Mouse (Mus musculus) midbrain, embryonic 13.5 days (tissue): Measurements from ENCODE around the gene E2f6. TPM values are rescaled to one million over a fixed set of nuclear protein-coding genes. Genes with fewer than 3 reads are reported as not detected.

Experiments used
- ATAC-seq: fragments of 200-750 bp; cut with Nextera tagmentation; 2 replicates; pipeline ENCODE4 v1.8.0; 2017; ENCODE audit warnings: mild to moderate bottlenecking, moderate TSS enrichment, moderate library complexity
- H3K27ac ChIP-seq: fragments of 300-500 bp; sonication (generic); 2 replicates; pipeline ENCODE4 v1.5.1; 2015; ENCODE audit warnings: inconsistent platforms, mild to moderate bottlenecking, moderate library complexity
- H3K27me3 ChIP-seq: fragments of 300-500 bp; sonication (generic); 2 replicates; pipeline ENCODE4 v1.6.1; 2015; ENCODE audit warnings: mild to moderate bottlenecking, inconsistent platforms
- H3K36me3 ChIP-seq: fragments of 300-500 bp; sonication (generic); 2 replicates; pipeline ENCODE4 v1.6.1; 2015; ENCODE audit warnings: mild to moderate bottlenecking, inconsistent platforms
- H3K4me1 ChIP-seq: fragments of 300-500 bp; sonication (generic); replicated peaks from 2 replicates; pipeline ENCODE4 v1.6.1; 2015; ENCODE audit warnings: inconsistent platforms
- H3K4me2 ChIP-seq: fragments of 300-500 bp; sonication (generic); replicated peaks from 2 replicates; pipeline ENCODE4 v1.6.1; 2015; ENCODE audit warnings: moderate library complexity, mild to moderate bottlenecking, inconsistent platforms
- H3K4me3 ChIP-seq: fragments of 300-500 bp; sonication (generic); replicated peaks from 2 replicates; pipeline ENCODE4 v1.5.1; 2015; ENCODE audit warnings: mild to moderate bottlenecking, inconsistent platforms
- H3K9ac ChIP-seq: fragments of 300-500 bp; sonication (generic); replicated peaks from 2 replicates; pipeline ENCODE4 v1.6.1; 2015; ENCODE audit warnings: mild to moderate bottlenecking, inconsistent platforms
- H3K9me3 ChIP-seq: fragments of 300-500 bp; sonication (generic); 2 replicates; pipeline ENCODE4 v1.6.1; 2016; ENCODE audit warnings: mild to moderate bottlenecking, inconsistent platforms
- WGBS: fragments of 180-500 bp; shearing (Covaris S2); methylation state at CpG from one replicate; pipeline ENCODE4 v1.1.7; 2015; 5-methylcytosine and 5-hydroxymethylcytosine counted together
- polyA plus RNA-seq: library from polyadenylated mRNA; unstranded; fragments of >200 nt; fragmentation: Nextera tagmentation; extraction: Ambion mirVana; gene quantifications from 2 replicates; pipeline ENCODE4 v1.2.1, GENCODE M21; 2015

Gene E2f6
- 46.7 and 49.5 TPM in 2 replicates for polyA plus RNA-seq

GRCm38 (mm10) chr12:16810525-16811431 lies at the start of gene E2f6:
TSS of gene E2f6 (plus strand) at chr12:16810963.
- Histone ChIP-seq H3K4me1 (peaks cover 27% of the 10 kb centered on the region), H3K36me3 (peaks cover 11% of the 10 kb centered on the region; the same call in 1 of the 2 replicates), H3K9me3 (no peaks in the 10 kb centered on the region), H3K27ac (peak within 1 kb of the TSS; percentile 69; the same call in 1 of the 2 replicates), H3K4me3 (peak within 1 kb of the TSS; percentile 84), H3K9ac (peak within 1 kb of the TSS; percentile 89), H3K4me2 (peak within 1 kb of the TSS; percentile 85), H3K27me3 (peaks cover 35% of the 10 kb centered on the region)
- WGBS = 6% methylated on average over 80 of the region's 81 CpGs
- peak; percentile 89 for ATAC-seq

- WGBS = 92% methylated on average over 3 of the region's 3 CpGs
- Histone ChIP-seq H3K4me2 (no peak overlapping the region), H3K4me3 (no peak overlapping the region), H3K9me3 (no peaks in the 10 kb centered on the region; the same call in 1 of the 2 replicates), H3K9ac (no peak overlapping the region), H3K27ac (no peak overlapping the region), H3K36me3 (no peaks in the 10 kb centered on the region), H3K4me1 (peaks cover 10% of the 10 kb centered on the region; the same call in 1 of the 2 replicates), H3K27me3 (no peaks in the 10 kb centered on the region)
- ATAC-seq = no peak
Observed at GRCm38 (mm10) chr12:16761461-16761860, 49.3 kb upstream of the E2f6 start.

GRCm38 (mm10) chr12:16763649-16764422 lies 46.9 kb upstream of the E2f6 start:
- H3K27me3 ChIP-seq = no peaks in the 10 kb centered on the region
- ATAC-seq = no peak
- no peak overlapping the region for H3K27ac ChIP-seq
- no peaks in the 10 kb centered on the region for H3K36me3 ChIP-seq
- 88% methylated on average over 4 of the region's 4 CpGs for WGBS
- 0 out of 2 replicates have a peak, but pooled peaks cover 3% of the 10 kb centered on the region for H3K4me1 ChIP-seq
- H3K4me2 ChIP-seq = no peak overlapping the region
- H3K9me3 ChIP-seq = no peaks in the 10 kb centered on the region; the same call in 1 of the 2 replicates
- H3K4me3 ChIP-seq = no peak overlapping the region
- H3K9ac ChIP-seq = no peak overlapping the region

GRCm38 (mm10) chr12:16764776-16765445 lies 45.9 kb upstream of the E2f6 start:
- H3K27ac ChIP-seq = no peak overlapping the region
- 0 out of 2 replicates have a peak, but pooled peaks cover 3% of the 10 kb centered on the region for H3K4me1 ChIP-seq
- H3K9ac ChIP-seq = no peak overlapping the region
- no peaks in the 10 kb centered on the region for H3K27me3 ChIP-seq
- no peak overlapping the region for H3K4me3 ChIP-seq
- H3K36me3 ChIP-seq = no peaks in the 10 kb centered on the region
- no peak for ATAC-seq
- 76% methylated on average over 12 of the region's 12 CpGs for WGBS
- H3K9me3 ChIP-seq = no peaks in the 10 kb centered on the region; the same call in 1 of the 2 replicates
- no peak overlapping the region for H3K4me2 ChIP-seq

GRCm38 (mm10) chr12:16768251-16768650 lies 42.5 kb upstream of the E2f6 start:
- 85% methylated on average over 3 of the region's 3 CpGs for WGBS
- no peaks in the 10 kb centered on the region for H3K4me1 ChIP-seq
- no peak overlapping the region for H3K4me2 ChIP-seq
- no peak overlapping the region for H3K27ac ChIP-seq
- no peak overlapping the region for H3K9ac ChIP-seq
- ATAC-seq = no peak
- no peaks in the 10 kb centered on the region; the same call in none of the 2 replicates for H3K9me3 ChIP-seq
- no peak overlapping the region for H3K4me3 ChIP-seq
- no peaks in the 10 kb centered on the region for H3K27me3 ChIP-seq
- H3K36me3 ChIP-seq = no peaks in the 10 kb centered on the region

- H3K9ac ChIP-seq = no peak overlapping the region
- H3K4me1 ChIP-seq = no peaks in the 10 kb centered on the region
- no peak overlapping the region for H3K4me2 ChIP-seq
- ATAC-seq = no peak
- WGBS = 73% methylated on average over 2 of the region's 2 CpGs
- no peak overlapping the region for H3K4me3 ChIP-seq
- no peaks in the 10 kb centered on the region for H3K36me3 ChIP-seq
- no peak overlapping the region for H3K27ac ChIP-seq
- no peaks in the 10 kb centered on the region for H3K27me3 ChIP-seq
- H3K9me3 ChIP-seq = no peaks in the 10 kb centered on the region; the same call in none of the 2 replicates
Observed at GRCm38 (mm10) chr12:16768711-16769110, 42.1 kb upstream of the E2f6 start.

GRCm38 (mm10) chr12:16769601-16770165 lies 41.1 kb upstream of the E2f6 start:
- Histone ChIP-seq H3K4me1 (no peaks in the 10 kb centered on the region), H3K9me3 (no peaks in the 10 kb centered on the region; the same call in none of the 2 replicates), H3K4me2 (no peak overlapping the region), H3K36me3 (no peaks in the 10 kb centered on the region), H3K4me3 (no peak overlapping the region), H3K9ac (no peak overlapping the region), H3K27me3 (no peaks in the 10 kb centered on the region), H3K27ac (no peak overlapping the region)
- 97% methylated on average over 6 of the region's 6 CpGs for WGBS
- no peak for ATAC-seq

- Histone ChIP-seq H3K27me3 (no peaks in the 10 kb centered on the region), H3K4me3 (no peak overlapping the region), H3K4me1 (no peaks in the 10 kb centered on the region), H3K9me3 (no peaks in the 10 kb centered on the region; the same call in 1 of the 2 replicates), H3K27ac (no peak overlapping the region), H3K36me3 (no peaks in the 10 kb centered on the region), H3K9ac (no peak overlapping the region), H3K4me2 (no peak overlapping the region)
- WGBS = 96% methylated on average over 4 of the region's 4 CpGs
- ATAC-seq = no peak
Observed at GRCm38 (mm10) chr12:16774605-16775004, 36.2 kb upstream of the E2f6 start.

GRCm38 (mm10) chr12:16775351-16775750 lies 35.4 kb upstream of the E2f6 start:
- 81% methylated on average over 3 of the region's 3 CpGs for WGBS
- no peaks in the 10 kb centered on the region for H3K36me3 ChIP-seq
- no peak overlapping the region for H3K27ac ChIP-seq
- H3K4me2 ChIP-seq = no peak overlapping the region
- H3K4me3 ChIP-seq = no peak overlapping the region
- no peaks in the 10 kb centered on the region for H3K4me1 ChIP-seq
- no peaks in the 10 kb centered on the region; the same call in 1 of the 2 replicates for H3K9me3 ChIP-seq
- H3K27me3 ChIP-seq = no peaks in the 10 kb centered on the region
- no peak for ATAC-seq
- H3K9ac ChIP-seq = no peak overlapping the region

- H3K36me3 ChIP-seq = no peaks in the 10 kb centered on the region; the same call in 1 of the 2 replicates
- ATAC-seq = no peak
- no peaks in the 10 kb centered on the region for H3K27me3 ChIP-seq
- H3K4me3 ChIP-seq = no peak overlapping the region
- H3K27ac ChIP-seq = no peak overlapping the region
- H3K9ac ChIP-seq = no peak overlapping the region
- H3K4me1 ChIP-seq = no peaks in the 10 kb centered on the region
- no peaks in the 10 kb centered on the region for H3K9me3 ChIP-seq
- H3K4me2 ChIP-seq = no peak overlapping the region
- WGBS = 79% methylated on average over 5 of the region's 5 CpGs
Observed at GRCm38 (mm10) chr12:16778523-16778922, 32.2 kb upstream of the E2f6 start.

GRCm38 (mm10) chr12:16779165-16779564 lies 31.6 kb upstream of the E2f6 start:
- H3K4me3 ChIP-seq = no peak overlapping the region
- no peaks in the 10 kb centered on the region for H3K27me3 ChIP-seq
- WGBS = 63% methylated on average over 2 of the region's 2 CpGs
- no peak overlapping the region for H3K27ac ChIP-seq
- ATAC-seq = no peak
- no peak overlapping the region for H3K4me2 ChIP-seq
- H3K4me1 ChIP-seq = no peaks in the 10 kb centered on the region
- no peak overlapping the region for H3K9ac ChIP-seq
- no peaks in the 10 kb centered on the region; the same call in 1 of the 2 replicates for H3K36me3 ChIP-seq
- H3K9me3 ChIP-seq = no peaks in the 10 kb centered on the region
